Mouse (Mus musculus) kidney, embryonic 14.5 days (tissue): ENCODE data around the gene Plod1. TPM values are rescaled to one million over a fixed set of nuclear protein-coding genes. Genes with fewer than 3 reads are reported as not detected.

ENCODE experiments used
- polyA plus RNA-seq: library from polyadenylated mRNA; unstranded; fragments of >200 nt; fragmentation: Nextera tagmentation; extraction: Ambion mirVana; gene quantifications from 2 replicates; pipeline ENCODE4 v1.2.1, GENCODE M21; 2014

The Plod1 gene
- polyA plus RNA-seq, 1 experiment from 2014 or later = 40.7 TPM

Other genes starting within 250 kb of the Plod1 start
- gene Zfp534, start 234.2 kb downstream of the Plod1 start, polyA plus RNA-seq = not detected in 2 replicates
- gene Zfp984, start 127.0 kb downstream of the Plod1 start, polyA plus RNA-seq = 11.0 and 14.9 TPM in 2 replicates
- gene Zfp933, start 88.4 kb downstream of the Plod1 start, polyA plus RNA-seq = 5.0 and 5.4 TPM in 2 replicates
- gene Miip, start 68.0 kb downstream of the Plod1 start, polyA plus RNA-seq = 34.7 and 37.6 TPM in 2 replicates
- gene Fv1, start 67.8 kb downstream of the Plod1 start, polyA plus RNA-seq = 4.6 and 11.6 TPM in 2 replicates
- 12.1 and 31.0 TPM in 2 replicates for gene Mfn2, start 32.1 kb downstream of the Plod1 start, polyA plus RNA-seq
- gene 2510039O18Rik, start 4.1 kb upstream of the Plod1 start, polyA plus RNA-seq = 19.0 and 22.1 TPM in 2 replicates
- gene Nppb, start 49.0 kb upstream of the Plod1 start, polyA plus RNA-seq = not detected in 2 replicates
- gene Nppa, start 64.0 kb upstream of the Plod1 start, polyA plus RNA-seq = 0.45 TPM in 1 of 2 replicates, not detected in the other
- gene Clcn6, start 102.1 kb upstream of the Plod1 start, polyA plus RNA-seq = 4.0 and 6.0 TPM in 2 replicates
- gene Mthfr, start 102.3 kb upstream of the Plod1 start, polyA plus RNA-seq = 11.8 and 19.7 TPM in 2 replicates
- 17.4 and 22.8 TPM in 2 replicates for gene Agtrap, start 151.3 kb upstream of the Plod1 start, polyA plus RNA-seq
- 81.1 and 99.0 TPM in 2 replicates for gene Mad2l2, start 193.6 kb upstream of the Plod1 start, polyA plus RNA-seq
- 0.43 and 0.80 TPM in 2 replicates for gene Draxin, start 193.9 kb upstream of the Plod1 start, polyA plus RNA-seq
- gene Fbxo6, start 215.4 kb upstream of the Plod1 start, polyA plus RNA-seq = 16.7 and 19.2 TPM in 2 replicates
- 10.8 and 13.2 TPM in 2 replicates for gene Fbxo44, start 223.7 kb upstream of the Plod1 start, polyA plus RNA-seq
- gene Fbxo2, start 223.9 kb upstream of the Plod1 start, polyA plus RNA-seq = 1.5 and 1.9 TPM in 2 replicates